Mouse (Mus musculus) limb, embryonic 13.5 days (tissue): Measurements from ENCODE around the gene Psmd13. TPM values are rescaled to one million over a fixed set of nuclear protein-coding genes. Genes with fewer than 3 reads are reported as not detected.

Experiments
- ATAC-seq: fragments of 200-750 bp; cut with Nextera tagmentation; 2 replicates; pipeline ENCODE4 v1.8.0; 2017; ENCODE audit warnings: low read depth, moderate number of reproducible peaks, moderate TSS enrichment; ENCODE audit not compliant: low FRiP score
- H3K27ac ChIP-seq: fragments of 300-500 bp; sonication (generic); 2 replicates; pipeline ENCODE4 v1.5.1; 2015; ENCODE audit warnings: inconsistent platforms, mild to moderate bottlenecking, moderate library complexity
- H3K27me3 ChIP-seq: fragments of 300-500 bp; sonication (generic); 2 replicates; pipeline ENCODE4 v1.6.1; 2015; ENCODE audit warnings: mild to moderate bottlenecking, inconsistent platforms
- H3K36me3 ChIP-seq: fragments of 300-500 bp; sonication (generic); 2 replicates; pipeline ENCODE4 v1.6.1; 2015; ENCODE audit warnings: inconsistent platforms, mild to moderate bottlenecking, moderate library complexity
- H3K4me1 ChIP-seq: fragments of 300-500 bp; sonication (generic); 2 replicates; pipeline ENCODE4 v1.6.1; 2015; ENCODE audit warnings: inconsistent platforms
- H3K4me2 ChIP-seq: fragments of 300-500 bp; sonication (generic); replicated peaks from 2 replicates; pipeline ENCODE4 v1.6.1; 2015; ENCODE audit warnings: inconsistent platforms, mild to moderate bottlenecking, moderate library complexity
- H3K4me3 ChIP-seq: fragments of 300-500 bp; sonication (generic); 2 replicates; pipeline ENCODE4 v1.5.1; 2015; ENCODE audit warnings: moderate library complexity, mild to moderate bottlenecking, inconsistent platforms
- H3K9ac ChIP-seq: fragments of 300-500 bp; sonication (generic); 2 replicates; pipeline ENCODE4 v1.6.1; 2015; ENCODE audit warnings: mild to moderate bottlenecking, inconsistent platforms
- H3K9me3 ChIP-seq: fragments of 300-500 bp; sonication (generic); 2 replicates; pipeline ENCODE4 v1.6.1; 2016; ENCODE audit warnings: inconsistent platforms
- WGBS: fragments of 180-500 bp; shearing (Covaris S2); methylation state at CpG from one replicate; pipeline ENCODE4 v1.1.7; 2015; 5-methylcytosine and 5-hydroxymethylcytosine counted together
- polyA plus RNA-seq: library from polyadenylated mRNA; unstranded; fragments of >200 nt; fragmentation: Nextera tagmentation; extraction: Ambion mirVana; gene quantifications from 2 replicates; pipeline ENCODE4 v1.2.1, GENCODE M21; 2015

The Psmd13 gene
- polyA plus RNA-seq, 1 experiment from 2014 or later: 252 TPM

DNA sequence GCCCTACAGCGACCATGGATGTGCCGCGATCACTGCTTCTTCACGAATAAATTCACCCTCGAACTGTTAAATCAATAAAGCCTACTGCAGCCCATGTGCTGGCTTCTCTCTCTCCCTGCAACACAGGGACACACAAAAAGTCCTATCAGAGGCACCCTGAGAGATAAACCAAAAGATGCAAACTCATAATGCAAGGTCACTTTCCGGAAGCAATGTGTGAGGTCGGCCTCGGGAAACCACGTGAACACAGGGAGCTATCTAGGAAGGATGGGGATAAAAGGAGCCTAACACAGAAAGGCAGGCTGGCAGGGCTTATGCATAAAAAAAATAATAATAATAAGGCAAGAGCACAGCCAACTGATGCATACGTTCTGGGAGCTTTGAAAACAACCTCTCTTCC lies 35.1 kb upstream of the Psmd13 start:
- WGBS: 81% methylated on average over 10 of the region's 10 CpGs
- Histone ChIP-seq H3K4me2 (no peak overlapping the region), H3K27me3 (peaks cover 36% of the 10 kb centered on the region), H3K4me3 (no peak overlapping the region), H3K27ac (no peak overlapping the region), H3K9ac (no peak overlapping the region), H3K4me1 (peaks cover 7% of the 10 kb centered on the region; the same call in 1 of the 2 replicates), H3K9me3 (no peaks in the 10 kb centered on the region), H3K36me3 (peaks cover 5% of the 10 kb centered on the region)
- ATAC-seq: no peak

DNA sequence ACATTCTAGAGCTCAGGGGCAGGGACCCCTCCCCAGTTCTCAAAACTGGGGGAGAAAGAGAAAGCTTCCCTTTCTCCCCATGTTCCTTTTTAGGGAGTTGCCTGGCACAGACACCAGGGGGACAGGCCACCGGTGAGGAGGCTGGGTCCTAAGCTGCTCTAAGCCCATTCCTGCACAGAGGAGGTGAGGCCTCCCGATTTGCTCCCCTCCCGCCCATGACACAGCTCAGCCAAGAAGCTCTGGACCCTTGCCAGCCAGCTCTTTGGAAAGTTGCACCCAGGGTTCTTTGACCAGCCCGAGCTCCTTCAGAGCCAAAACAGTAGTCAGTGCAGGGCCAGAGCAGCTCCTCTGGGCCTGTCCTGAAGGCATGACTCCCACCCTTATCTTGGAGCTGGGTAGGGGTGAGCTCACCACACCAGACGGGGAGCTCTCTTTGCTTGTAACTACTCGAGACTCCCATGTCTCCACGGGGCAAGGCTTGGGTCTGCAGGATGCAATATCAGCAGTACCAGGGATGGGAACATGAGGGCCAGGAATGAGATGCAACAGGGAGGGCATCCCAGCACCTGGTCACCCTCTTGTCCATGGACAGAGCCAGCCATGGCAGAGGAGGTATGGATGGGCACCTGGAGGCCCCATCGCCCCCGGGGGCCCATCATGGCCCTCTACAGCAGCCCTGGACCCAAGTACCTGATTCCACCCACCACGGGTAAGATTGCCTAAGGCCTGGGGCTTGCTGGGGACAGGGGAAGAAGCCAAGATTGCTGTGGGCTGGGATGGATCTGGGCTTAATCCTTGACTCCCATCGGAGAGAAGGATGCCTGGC lies 33.8 kb upstream of the Psmd13 start, which contains the start of gene Odf3:
Gene Odf3 (plus strand): TSS at position 51 of the 826 bp plus-strand sequence.
- H3K4me2 ChIP-seq: no peak within 1 kb of the TSS
- peaks cover 7% of the 10 kb centered on the region; the same call in 1 of the 2 replicates for H3K4me1 ChIP-seq

DNA sequence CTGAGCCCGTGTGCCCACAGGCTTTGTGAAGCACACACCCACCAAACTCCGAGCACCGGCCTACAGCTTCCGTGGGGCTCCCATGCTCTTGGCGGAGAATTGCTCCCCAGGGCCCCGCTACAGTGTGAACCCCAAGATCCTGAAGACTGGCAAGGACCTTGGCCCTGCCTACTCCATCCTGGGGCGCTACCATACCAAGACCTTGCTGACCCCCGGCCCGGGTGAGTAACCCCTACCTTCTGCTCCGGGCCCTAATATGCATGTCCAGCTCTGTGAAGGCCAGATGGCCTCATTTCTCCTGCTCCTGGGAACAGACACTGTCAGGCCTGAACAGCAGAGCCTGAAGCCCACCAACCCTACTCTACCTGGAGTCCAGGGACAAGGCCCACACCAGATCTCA lies 33.2 kb upstream of the Psmd13 start:
- H3K4me3 ChIP-seq: no peak overlapping the region
- H3K4me1 ChIP-seq: peaks cover 7% of the 10 kb centered on the region; the same call in 1 of the 2 replicates
- no peak overlapping the region for H3K9ac ChIP-seq
- no peaks in the 10 kb centered on the region for H3K9me3 ChIP-seq
- peaks cover 17% of the 10 kb centered on the region for H3K27me3 ChIP-seq
- no peak overlapping the region for H3K4me2 ChIP-seq
- peaks cover 24% of the 10 kb centered on the region for H3K36me3 ChIP-seq
- H3K27ac ChIP-seq: no peak overlapping the region
- WGBS: 93% methylated on average over 10 of the region's 10 CpGs
- no peak for ATAC-seq

More for the DNA sequence above, 33.8 kb upstream of the Psmd13 start, which contains the start of gene Odf3:
- peak within 1 kb of the TSS; percentile 2; the same call in 1 of the 2 replicates for H3K9ac ChIP-seq
- no peak for ATAC-seq
- H3K36me3 ChIP-seq: peaks cover 18% of the 10 kb centered on the region
- no peak within 1 kb of the TSS for H3K4me3 ChIP-seq
- no peak within 1 kb of the TSS; the same call in 1 of the 2 replicates for H3K27ac ChIP-seq
- H3K9me3 ChIP-seq: no peaks in the 10 kb centered on the region
- 65% methylated on average over 11 of the region's 11 CpGs for WGBS
- H3K27me3 ChIP-seq: peaks cover 23% of the 10 kb centered on the region

DNA sequence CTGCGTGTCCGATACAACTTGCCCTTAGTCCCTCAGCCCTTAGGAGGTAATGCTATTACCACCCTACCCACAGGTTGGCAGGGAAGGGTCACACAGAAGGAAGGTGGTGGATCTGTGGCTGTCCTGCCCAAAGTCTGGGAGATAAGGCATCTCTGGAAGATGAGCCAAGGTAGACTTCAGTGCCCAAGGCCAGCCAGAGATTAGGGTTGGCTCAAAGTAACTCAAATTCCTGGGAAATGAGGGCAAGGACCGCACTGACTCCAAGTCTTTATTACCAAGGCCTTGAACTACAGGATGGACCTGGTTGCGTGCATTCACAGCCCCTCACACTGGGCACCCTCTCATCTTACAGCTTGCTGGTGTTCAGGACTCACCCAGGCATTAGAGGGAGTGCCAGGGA lies 29.9 kb upstream of the Psmd13 start:
- Histone ChIP-seq H3K4me1 (peaks cover 14% of the 10 kb centered on the region), H3K36me3 (peaks cover 36% of the 10 kb centered on the region), H3K9me3 (no peaks in the 10 kb centered on the region), H3K27me3 (peaks cover 5% of the 10 kb centered on the region; the same call in 1 of the 2 replicates), H3K27ac (no peak overlapping the region), H3K9ac (no peak overlapping the region), H3K4me2 (no peak overlapping the region), H3K4me3 (no peak overlapping the region)
- no peak for ATAC-seq
- WGBS: 97% methylated on average over 4 of the region's 4 CpGs

DNA sequence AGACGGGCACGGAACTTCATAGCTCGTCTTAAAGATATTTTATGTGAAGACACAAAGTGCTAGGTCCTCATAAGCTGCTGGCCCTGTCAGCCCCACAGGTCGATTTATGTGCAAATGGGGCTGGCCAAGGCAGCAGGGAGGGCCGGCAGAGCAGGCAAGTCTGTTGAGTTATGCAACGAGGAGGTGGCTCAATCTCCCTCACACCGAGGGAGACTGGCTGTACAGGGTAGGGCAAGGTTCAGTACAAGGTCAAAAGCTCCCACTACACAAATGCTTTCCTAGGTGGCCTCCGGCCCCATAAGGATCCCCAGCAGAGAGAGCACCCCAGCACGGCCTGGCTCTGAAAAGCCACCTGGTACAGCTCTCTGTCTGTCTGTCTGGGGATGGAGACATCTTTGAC lies 28.4 kb upstream of the Psmd13 start:
- H3K27ac ChIP-seq: no peak overlapping the region
- H3K27me3 ChIP-seq: no peaks in the 10 kb centered on the region
- no peak for ATAC-seq
- H3K9me3 ChIP-seq: no peaks in the 10 kb centered on the region
- H3K4me3 ChIP-seq: no peak overlapping the region
- H3K4me1 ChIP-seq: peaks cover 20% of the 10 kb centered on the region
- H3K9ac ChIP-seq: no peak overlapping the region
- peaks cover 36% of the 10 kb centered on the region for H3K36me3 ChIP-seq
- 81% methylated on average over 9 of the region's 9 CpGs for WGBS
- H3K4me2 ChIP-seq: no peak overlapping the region

DNA sequence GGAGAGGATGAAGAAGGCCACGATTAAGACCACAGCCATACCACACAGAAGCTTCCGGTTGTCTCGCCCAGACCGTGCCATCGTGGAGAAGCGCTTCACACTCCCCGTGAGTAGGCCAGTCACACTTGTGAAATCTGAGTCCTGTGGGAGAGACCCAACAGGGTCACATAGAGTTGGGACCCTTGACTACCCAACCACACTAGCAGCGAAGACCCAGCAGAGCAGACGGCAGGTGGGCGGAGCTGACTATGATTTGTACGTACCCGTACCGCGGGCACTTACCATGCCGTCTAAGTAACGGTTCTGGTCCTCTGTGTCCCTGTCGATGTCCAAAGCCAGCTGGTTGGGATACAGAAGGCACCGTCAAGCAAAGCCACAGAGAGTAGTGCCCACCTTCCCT lies 27.3 kb upstream of the Psmd13 start:
- Histone ChIP-seq H3K4me1 (peaks cover 28% of the 10 kb centered on the region), H3K36me3 (peaks cover 47% of the 10 kb centered on the region), H3K27me3 (no peaks in the 10 kb centered on the region), H3K9me3 (no peaks in the 10 kb centered on the region), H3K27ac (no peak overlapping the region), H3K4me2 (peak overlapping the region; percentile 100), H3K4me3 (peak overlapping the region; percentile 88; the same call in 1 of the 2 replicates), H3K9ac (no peak overlapping the region)
- no peak for ATAC-seq
- WGBS: 93% methylated on average over 18 of the region's 18 CpGs

DNA sequence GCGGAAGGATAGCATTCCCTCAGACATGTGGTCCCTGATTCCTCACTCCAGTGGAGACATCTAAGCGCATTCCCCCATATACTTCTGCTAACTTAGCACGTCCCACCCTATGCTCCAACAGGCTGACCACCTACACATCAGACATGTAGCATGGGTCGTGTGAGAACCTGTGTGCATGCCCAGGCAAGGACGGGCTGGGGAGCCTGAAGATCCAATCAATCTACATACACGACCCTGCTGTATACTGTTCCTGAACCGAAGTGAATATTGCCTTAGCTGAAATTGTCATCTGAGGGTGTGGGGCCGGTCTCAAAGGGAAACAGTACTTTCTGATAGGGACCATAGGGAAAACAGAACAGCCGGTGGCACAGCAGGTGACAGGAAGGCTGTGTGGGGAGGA lies 26.6 kb upstream of the Psmd13 start:
- no peak for ATAC-seq
- Histone ChIP-seq H3K9me3 (no peaks in the 10 kb centered on the region), H3K9ac (peak overlapping the region; percentile 87), H3K36me3 (peaks cover 54% of the 10 kb centered on the region), H3K4me1 (peaks cover 28% of the 10 kb centered on the region), H3K4me3 (peak overlapping the region; percentile 88), H3K27me3 (no peaks in the 10 kb centered on the region), H3K4me2 (peak overlapping the region; percentile 100), H3K27ac (0 out of 2 replicates have a peak overlapping the region, but pooled peaks have one; percentile 83)
- WGBS: 69% methylated on average over 9 of the region's 9 CpGs

DNA sequence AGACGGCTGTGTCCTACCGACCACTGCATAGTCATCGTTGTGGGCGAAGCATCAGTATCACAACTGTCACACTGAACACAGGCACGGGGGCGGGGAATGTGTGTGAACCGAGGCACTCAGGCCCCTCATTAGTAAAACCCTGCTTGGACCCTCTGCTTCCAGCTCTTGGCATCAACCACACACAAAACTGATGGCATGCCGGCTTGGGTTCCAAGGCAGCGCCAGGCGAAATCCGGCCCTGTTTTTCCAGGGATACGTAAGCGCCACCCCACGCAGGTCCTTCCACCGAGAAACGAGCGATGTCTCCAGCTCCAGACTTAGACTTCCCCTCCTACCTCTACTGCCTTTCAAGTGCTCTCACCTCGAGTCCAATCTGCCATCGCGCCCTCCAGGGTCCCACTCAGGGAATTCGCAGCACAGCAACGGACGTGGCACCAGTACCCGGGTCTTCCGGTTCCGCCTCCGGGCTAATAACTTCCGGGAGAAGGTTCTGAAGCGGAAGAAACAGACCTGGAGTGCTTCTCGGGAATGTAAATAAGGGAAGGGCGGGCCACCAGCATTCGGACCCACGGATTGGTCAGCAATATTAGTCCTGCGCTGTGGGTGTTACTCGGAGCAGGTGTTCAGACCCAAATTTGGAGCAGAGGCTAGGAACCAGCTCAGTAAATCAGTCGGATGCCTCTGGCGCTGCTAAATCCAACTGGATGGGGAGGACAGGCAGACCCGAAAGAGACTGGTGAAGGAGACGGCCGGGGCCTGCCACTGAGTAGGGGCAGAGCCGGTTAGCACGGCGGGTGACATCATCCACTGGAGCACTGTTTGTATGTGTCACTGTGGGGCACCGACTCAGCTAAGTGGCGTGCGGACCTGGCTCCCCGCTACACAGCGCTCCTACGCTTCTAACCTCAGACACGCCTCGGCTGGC lies 25.6 kb upstream of the Psmd13 start, which contains the start of gene Gm45785:
Gene Gm45785 (minus strand): TSS at position 472 of the 925 bp plus-strand sequence.
- peaks cover 28% of the 10 kb centered on the region for H3K4me1 ChIP-seq
- H3K4me2 ChIP-seq: peak within 1 kb of the TSS; percentile 100
- H3K27me3 ChIP-seq: no peaks in the 10 kb centered on the region
- H3K4me3 ChIP-seq: peak within 1 kb of the TSS; percentile 88
- ATAC-seq: peak; percentile 77
- peak within 1 kb of the TSS; percentile 83 for H3K27ac ChIP-seq
- WGBS: 1% methylated on average over 51 of the region's 51 CpGs
- no peaks in the 10 kb centered on the region for H3K9me3 ChIP-seq
- peak within 1 kb of the TSS; percentile 87 for H3K9ac ChIP-seq
- H3K36me3 ChIP-seq: peaks cover 62% of the 10 kb centered on the region

GRCm38 (mm10) chr7:140856785-140857549 lies 24.8 kb upstream of the Psmd13 start, which contains the start of gene Ric8a:
Gene Ric8a, plus strand, starts transcription at chr7:140856957.
- Histone ChIP-seq H3K4me2 (peak within 1 kb of the TSS; percentile 100), H3K27me3 (no peaks in the 10 kb centered on the region), H3K27ac (peak within 1 kb of the TSS; percentile 83), H3K36me3 (peaks cover 63% of the 10 kb centered on the region), H3K4me1 (peaks cover 28% of the 10 kb centered on the region), H3K4me3 (peak within 1 kb of the TSS; percentile 88), H3K9me3 (no peaks in the 10 kb centered on the region), H3K9ac (peak within 1 kb of the TSS; percentile 87)
- under 1% methylated on average over 50 of the region's 50 CpGs for WGBS
- peak; percentile 80 for ATAC-seq

- Histone ChIP-seq H3K27me3 (no peaks in the 10 kb centered on the region), H3K4me3 (peak within 1 kb of the TSS; percentile 88), H3K4me1 (peaks cover 28% of the 10 kb centered on the region), H3K9me3 (no peaks in the 10 kb centered on the region), H3K4me2 (peak within 1 kb of the TSS; percentile 100), H3K27ac (peak within 1 kb of the TSS; percentile 83), H3K9ac (peak within 1 kb of the TSS; percentile 87), H3K36me3 (peaks cover 63% of the 10 kb centered on the region)
- WGBS: 38% methylated on average over 40 of the region's 40 CpGs
- peak; percentile 41 for ATAC-seq
These were observed 23.9 kb upstream of the Psmd13 start, which contains the start of gene Bet1l for GRCm38 (mm10) chr7:140857550-140858505. Gene Bet1l, minus strand, starts transcription at chr7:140857577.
